Mouse (Mus musculus) spleen, embryonic (tissue): ENCODE measurements around the gene Dctn1.

Source experiments
- CTCF ChIA-PET: fragments of 350-600 bp; sonication (Branson Sonifier 250); formaldehyde crosslinking; loops from one replicate; lab custom pipeline; 2022; lab: Charles Lee

Gene Dctn1

GRCm38 (mm10) chr6:83165026-83165606 lies 604 bp upstream of the Dctn1 start:
- CTCF ChIA-PET, result no interaction called here

- CTCF ChIA-PET, result no interaction called here
These were observed 517 bp downstream of the Dctn1 start for GRCm38 (mm10) chr6:83166243-83166630.

GRCm38 (mm10) chr6:83169872-83170271 lies 4.2 kb downstream of the Dctn1 start:
- CTCF ChIA-PET, result interaction anchor here (0.6 kb wide), 1 partner anchor 31 kb away, joined by 4 read pairs; no protein-coding TSS in a partner anchor

- CTCF ChIA-PET, result no interaction called here
These were observed 5.3 kb downstream of the Dctn1 start for GRCm38 (mm10) chr6:83171063-83171462.

- CTCF ChIA-PET, result no interaction called here
These were observed 6.7 kb downstream of the Dctn1 start for GRCm38 (mm10) chr6:83172240-83172920.

- CTCF ChIA-PET, result interaction anchor here (0.5 kb wide), 1 partner anchor 12 kb away, joined by 4 read pairs; no protein-coding TSS in a partner anchor
These were observed 10.3 kb downstream of the Dctn1 start for GRCm38 (mm10) chr6:83175996-83176395.

- CTCF ChIA-PET, result no interaction called here
These were observed 13.8 kb downstream of the Dctn1 start for GRCm38 (mm10) chr6:83179390-83180117.

- CTCF ChIA-PET, result no interaction called here
These were observed 14.9 kb downstream of the Dctn1 start for GRCm38 (mm10) chr6:83180605-83181004.

GRCm38 (mm10) chr6:83184858-83185435 lies 19.2 kb downstream of the Dctn1 start:
- CTCF ChIA-PET, result no interaction called here

- CTCF ChIA-PET, result no interaction called here
These were observed 20.5 kb downstream of the Dctn1 start for GRCm38 (mm10) chr6:83185895-83186861.

GRCm38 (mm10) chr6:83186946-83187345 lies 21.2 kb downstream of the Dctn1 start:
- CTCF ChIA-PET, result no interaction called here

GRCm38 (mm10) chr6:83193571-83193970 lies 27.9 kb downstream of the Dctn1 start:
- CTCF ChIA-PET, result interaction anchor here (0.6 kb wide), 1 partner anchor 70 kb away, joined by 3 read pairs; no protein-coding TSS in a partner anchor

GRCm38 (mm10) chr6:83197345-83198004 lies 31.8 kb downstream of the Dctn1 start:
- CTCF ChIA-PET, result no interaction called here

GRCm38 (mm10) chr6:83203320-83203719 lies 37.6 kb downstream of the Dctn1 start:
- CTCF ChIA-PET, result no interaction called here

GRCm38 (mm10) chr6:83205851-83206250 lies 40.1 kb downstream of the Dctn1 start:
- CTCF ChIA-PET, result interaction anchor here (0.7 kb wide), 1 partner anchor 355 kb away, joined by 3 read pairs; no protein-coding TSS in a partner anchor

- CTCF ChIA-PET, result interaction anchor here (0.6 to 0.7 kb wide), 2 partner anchors 175 to 355 kb away, joined by 3 read pairs; no protein-coding TSS in a partner anchor
These were observed 40.6 kb downstream of the Dctn1 start for GRCm38 (mm10) chr6:83206321-83206720.

GRCm38 (mm10) chr6:83207361-83208049 lies 41.8 kb downstream of the Dctn1 start:
- CTCF ChIA-PET, result no interaction called here

GRCm38 (mm10) chr6:83208050-83208400 lies 42.3 kb downstream of the Dctn1 start:
- CTCF ChIA-PET, result no interaction called here

GRCm38 (mm10) chr6:83210495-83210894 lies 44.8 kb downstream of the Dctn1 start:
- CTCF ChIA-PET, result no interaction called here

GRCm38 (mm10) chr6:83211526-83211925 lies 45.8 kb downstream of the Dctn1 start:
- CTCF ChIA-PET, result no interaction called here
